Mouse (Mus musculus): ENCODE data around the gene Mtf1.

GRCm38 (mm10) chr4:124880599-124880998, 78.7 kb downstream of the Mtf1 start, which contains the start of gene Epha10:
- TF ChIP-seq POLR2A (IDR thresholded peaks at IDR 0.05; ENCODE audit: low read depth, low read length) (no peak), CTCF (conservative IDR thresholded peaks at IDR 0.05; ENCODE audit: insufficient read depth, insufficient read length, low read depth, low read length) (no peak)
